Mouse (Mus musculus): ENCODE measurements around the gene Krt82. TPM values are rescaled to one million over a fixed set of nuclear protein-coding genes. Genes with fewer than 3 reads are reported as not detected.
"Not testable (repeated sequence)": the region's sequence is repeated elsewhere in the genome, so short reads cannot be mapped to it uniquely, and the experiment has no call there.

Krt82 gene
- total and polyA plus RNA-seq, 3 experiments: not detected

DNA sequence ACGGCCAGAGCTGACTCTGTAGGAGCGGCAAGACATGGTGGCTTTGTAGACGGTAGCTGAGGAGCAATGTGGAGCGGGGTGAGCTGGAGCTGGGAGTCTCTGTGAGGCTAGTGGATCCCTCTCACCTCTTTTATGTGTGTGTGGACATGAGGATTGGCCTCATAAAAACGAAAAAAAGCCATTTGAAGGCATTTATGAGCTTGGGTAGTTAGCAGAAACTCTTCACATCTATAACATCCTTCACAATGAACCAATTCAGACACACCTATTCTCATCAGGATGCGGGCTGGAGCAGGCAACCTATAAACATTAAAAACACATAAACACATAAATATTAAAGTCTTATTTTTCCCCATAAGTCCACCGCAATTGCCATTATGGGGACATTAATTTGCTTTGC is 17.7 kb downstream of the Krt82 start, which contains the start of gene Krt84:
Gene Krt84 (minus strand): TSS at position 101 of the 400 bp plus-strand sequence.
- Histone ChIP-seq H3K27me3 (ENCODE audit: control insufficient read depth, insufficient read depth, low read length) (peaks cover under 1% of the 10 kb centered on the region; the same call in 1 of the 2 replicates), H3K4me3 (no peak within 1 kb of the TSS), H3K9ac (ENCODE audit: low read depth, low read length) (no peak within 1 kb of the TSS), H3K4me1 (ENCODE audit: control insufficient read depth, insufficient read depth, low read length) (no peaks in the 10 kb centered on the region), H3K36me3 (ENCODE audit: control insufficient read depth, insufficient read depth, low read length) (no peaks in the 10 kb centered on the region), H3K79me2 (replicated peaks; ENCODE audit: control insufficient read depth, insufficient read depth, low read length) (no peaks in the 10 kb centered on the region), H3K27ac (no peak within 1 kb of the TSS)
- intact Hi-C loops (cut with DNase I): no loop called here
- WGBS: 80% methylated on average over 7 of the region's 7 CpGs
- TF ChIP-seq POLR2A (IDR thresholded peaks at IDR 0.05; ENCODE audit: insufficient read depth, low read depth, low read length): no peak
- TF ChIP-seq CTCF (IDR thresholded peaks at IDR 0.05): no peak
- TF ChIP-seq EP300 (IDR thresholded peaks at IDR 0.05; ENCODE audit: insufficient read depth, low read depth, low read length): no peak
- no peak for DNase-seq

DNA sequence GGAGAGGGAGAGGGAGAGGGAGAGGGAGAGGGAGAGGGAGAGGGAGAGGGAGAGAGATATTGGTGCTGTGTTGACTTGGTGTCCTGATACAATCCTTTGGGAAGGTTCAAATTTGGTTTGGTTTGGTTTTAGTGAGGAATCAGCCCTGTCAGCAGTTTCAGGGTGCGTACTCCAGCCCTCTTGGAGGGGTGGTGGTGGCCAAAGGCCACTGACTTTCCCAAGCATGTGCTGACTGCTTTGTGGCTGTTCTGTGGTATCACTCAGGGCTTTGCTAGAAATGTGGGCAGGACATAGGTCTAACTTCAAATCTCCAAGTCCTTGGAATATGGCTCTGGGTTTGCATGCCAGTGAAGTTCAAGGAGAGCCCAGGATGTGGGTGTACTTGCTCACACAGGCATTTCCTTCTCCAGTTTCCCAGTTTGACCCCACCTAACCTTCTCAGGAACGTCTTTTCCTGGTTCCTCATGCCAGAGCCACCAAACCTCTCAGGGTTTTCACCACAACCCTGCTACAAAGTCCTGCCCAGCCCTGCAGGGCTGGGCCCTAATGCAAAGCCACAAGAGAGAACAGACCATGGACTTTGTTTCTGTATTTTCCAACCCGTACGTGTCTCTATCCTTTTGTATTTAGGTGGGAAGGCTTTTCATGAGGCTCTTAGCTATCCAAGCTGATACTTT is 27.8 kb downstream of the Krt82 start:
- H3K27me3 ChIP-seq (ENCODE audit: control insufficient read depth, insufficient read depth, low read length): peaks cover 2% of the 10 kb centered on the region; the same call in 1 of the 2 replicates
- no peak overlapping the region for H3K27ac ChIP-seq
- 65% methylated on average over 4 of the region's 4 CpGs for WGBS
- H3K4me3 ChIP-seq: no peak overlapping the region
- intact Hi-C loops (cut with DNase I): loop anchor here (5.0 kb wide), 1 partner anchor 250 kb away; no protein-coding TSS in a partner anchor
- no peak for DNase-seq
- no peaks in the 10 kb centered on the region for H3K4me1 ChIP-seq (ENCODE audit: control insufficient read depth, insufficient read depth, low read length)
- no peaks in the 10 kb centered on the region for H3K79me2 ChIP-seq (replicated peaks; ENCODE audit: control insufficient read depth, insufficient read depth, low read length)
- TF ChIP-seq EP300 (IDR thresholded peaks at IDR 0.05; ENCODE audit: insufficient read depth, low read depth, low read length) (no peak), POLR2A (IDR thresholded peaks at IDR 0.05; ENCODE audit: insufficient read depth, low read depth, low read length) (no peak), CTCF (IDR thresholded peaks at IDR 0.05) (no peak)
- H3K9ac ChIP-seq (ENCODE audit: low read depth, low read length): no peak overlapping the region
- no peaks in the 10 kb centered on the region for H3K36me3 ChIP-seq (ENCODE audit: control insufficient read depth, insufficient read depth, low read length)

DNA sequence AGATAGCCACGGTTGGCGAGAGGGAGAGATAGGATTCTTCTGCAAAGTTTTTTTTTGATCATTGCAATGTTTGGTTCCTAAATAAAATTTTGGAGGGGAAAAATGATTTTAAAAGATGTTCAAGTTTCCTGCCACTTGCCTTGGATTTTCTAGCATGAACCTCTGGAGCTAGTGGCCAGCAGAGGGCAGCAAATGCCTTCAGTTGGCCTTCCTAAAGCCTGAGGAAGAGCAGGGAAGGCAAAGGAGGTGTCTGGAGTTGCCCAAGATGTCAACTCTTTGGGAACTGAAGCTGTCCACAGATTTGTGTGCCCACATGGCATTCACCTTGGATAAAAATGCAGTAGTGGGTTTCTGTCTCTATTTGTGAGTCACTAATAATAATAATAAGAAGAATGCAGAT is 30.7 kb downstream of the Krt82 start:
- 0 out of 2 replicates have a peak, but pooled peaks have one; percentile 61 for TF ChIP-seq EP300 (IDR thresholded peaks at IDR 0.05; ENCODE audit: insufficient read depth, low read depth, low read length)
- TF ChIP-seq POLR2A (IDR thresholded peaks at IDR 0.05; ENCODE audit: insufficient read depth, low read depth, low read length): no peak
- peak; percentile 91 for TF ChIP-seq CTCF (IDR thresholded peaks at IDR 0.05)
- no peak overlapping the region for H3K4me3 ChIP-seq
- H3K27me3 ChIP-seq (ENCODE audit: control insufficient read depth, insufficient read depth, low read length): no peaks in the 10 kb centered on the region
- no peak overlapping the region for H3K27ac ChIP-seq
- H3K79me2 ChIP-seq (replicated peaks; ENCODE audit: control insufficient read depth, insufficient read depth, low read length): no peaks in the 10 kb centered on the region
- DNase-seq: peak; percentile 64 to 77
- no peaks in the 10 kb centered on the region for H3K36me3 ChIP-seq (ENCODE audit: control insufficient read depth, insufficient read depth, low read length)
- WGBS: 6% methylated on average over 2 of the region's 2 CpGs
- no peaks in the 10 kb centered on the region for H3K4me1 ChIP-seq (ENCODE audit: control insufficient read depth, insufficient read depth, low read length)
- no peak overlapping the region for H3K9ac ChIP-seq (ENCODE audit: low read depth, low read length)
- intact Hi-C loops (cut with DNase I): loop anchor here (1.0 to 5.0 kb wide), 4 partner anchors 181 to 546 kb away; no protein-coding TSS in a partner anchor

DNA sequence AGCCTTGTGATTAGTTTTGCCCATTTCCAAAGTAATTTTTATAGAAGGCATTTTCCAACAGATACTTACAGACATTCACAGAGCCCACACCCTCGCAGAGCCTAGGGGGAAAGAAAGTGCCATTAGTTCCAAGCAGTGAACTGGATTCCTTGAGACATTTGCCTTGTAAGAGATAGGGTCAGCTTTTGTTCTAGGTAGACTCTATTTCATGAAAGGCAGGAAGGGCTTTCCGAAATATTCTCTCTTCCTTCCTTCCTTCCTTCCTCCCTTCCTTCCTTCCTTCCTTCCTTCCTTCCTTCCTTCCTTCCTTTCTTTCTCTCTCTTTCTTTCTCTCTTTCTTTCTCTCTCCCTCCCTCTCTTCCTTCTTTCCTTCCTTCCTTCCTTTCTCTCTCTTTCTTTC is 33.3 kb downstream of the Krt82 start, which contains the start of gene Gm49425:
Gene Gm49425 (minus strand): TSS at position 101 of the 400 bp plus-strand sequence.
- H3K27ac ChIP-seq: not testable (repeated sequence)

DNA sequence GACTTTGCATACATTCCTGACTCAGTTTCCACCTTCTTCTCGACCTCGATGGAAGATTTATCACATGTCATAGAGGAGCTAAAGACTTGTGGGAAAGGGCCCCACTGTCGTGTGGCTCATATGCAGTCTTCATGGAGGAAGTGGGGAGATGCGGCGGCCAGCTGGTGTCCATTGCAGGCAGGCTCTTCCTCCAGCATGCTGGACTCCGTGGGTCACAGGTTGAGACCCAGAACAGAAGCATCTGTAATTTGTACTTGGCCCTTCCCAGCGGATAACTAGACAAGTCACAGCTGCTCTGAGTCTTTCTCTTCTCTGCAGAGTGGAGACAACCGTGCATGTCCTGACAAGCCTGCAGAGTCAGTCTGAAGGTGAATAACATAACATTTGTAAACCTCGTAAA is 42.2 kb downstream of the Krt82 start:
- no peaks in the 10 kb centered on the region for H3K36me3 ChIP-seq (ENCODE audit: control insufficient read depth, insufficient read depth, low read length)
- no peak overlapping the region for H3K27ac ChIP-seq
- no peaks in the 10 kb centered on the region for H3K27me3 ChIP-seq (ENCODE audit: control insufficient read depth, insufficient read depth, low read length)
- no peaks in the 10 kb centered on the region for H3K4me1 ChIP-seq (ENCODE audit: control insufficient read depth, insufficient read depth, low read length)
- TF ChIP-seq CTCF (IDR thresholded peaks at IDR 0.05): no peak
- no peak for TF ChIP-seq POLR2A (IDR thresholded peaks at IDR 0.05; ENCODE audit: insufficient read depth, low read depth, low read length)
- TF ChIP-seq EP300 (IDR thresholded peaks at IDR 0.05; ENCODE audit: insufficient read depth, low read depth, low read length): no peak
- H3K4me3 ChIP-seq: no peak overlapping the region
- no peaks in the 10 kb centered on the region for H3K79me2 ChIP-seq (replicated peaks; ENCODE audit: control insufficient read depth, insufficient read depth, low read length)
- no peak for DNase-seq
- WGBS: 75% methylated on average over 9 of the region's 9 CpGs
- intact Hi-C loops (cut with DNase I): no loop called here
- no peak overlapping the region for H3K9ac ChIP-seq (ENCODE audit: low read depth, low read length)

More for the DNA sequence above, 33.3 kb downstream of the Krt82 start, which contains the start of gene Gm49425:
- WGBS: 66% methylated on average over 2 of the region's 2 CpGs
- intact Hi-C loops (cut with DNase I): loop anchor here (2.0 kb wide), 1 partner anchor 84 kb away; no protein-coding TSS in a partner anchor
- H3K9ac ChIP-seq (ENCODE audit: low read depth, low read length); H3K4me1 ChIP-seq (ENCODE audit: control insufficient read depth, insufficient read depth, low read length); DNase-seq; H3K36me3 ChIP-seq (ENCODE audit: control insufficient read depth, insufficient read depth, low read length); H3K79me2 ChIP-seq (replicated peaks; ENCODE audit: control insufficient read depth, insufficient read depth, low read length); H3K4me3 ChIP-seq; H3K27me3 ChIP-seq (ENCODE audit: control insufficient read depth, insufficient read depth, low read length): not testable (repeated sequence)
